Mouse (Mus musculus): Measurements from ENCODE around the gene Prmt2.

Gene Prmt2

GRCm38 (mm10) chr10:76218240-76218639 is 19.4 kb downstream of the Prmt2 start:
- no peak for DNase-seq (ENCODE audit: low read depth, low spot score)

DNA sequence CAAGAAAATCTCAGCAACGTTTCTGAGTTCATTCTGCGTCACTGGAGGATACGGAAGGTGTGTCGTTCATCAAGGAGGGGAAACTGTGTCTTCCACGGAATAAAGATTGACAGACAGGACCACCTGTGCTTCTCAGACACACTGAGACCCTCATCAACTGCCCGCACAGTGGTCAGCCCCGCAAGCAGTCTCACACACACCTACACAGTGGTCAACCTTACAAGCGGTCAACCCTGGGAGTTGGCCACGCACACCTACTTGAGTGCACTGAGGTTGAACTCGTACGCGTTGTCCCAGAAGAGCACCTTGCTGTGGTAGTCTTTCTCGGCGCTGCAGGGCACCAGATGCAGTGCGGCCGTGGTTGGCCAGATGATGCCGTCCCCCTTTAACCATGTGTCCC is 20.6 kb downstream of the Prmt2 start:
- no peak for DNase-seq (ENCODE audit: low read depth, low spot score)

- DNase-seq (ENCODE audit: low read depth, low spot score): no peak
These were observed 23.5 kb downstream of the Prmt2 start for GRCm38 (mm10) chr10:76214161-76214560.

GRCm38 (mm10) chr10:76212121-76212520 is 25.5 kb downstream of the Prmt2 start:
- DNase-seq (ENCODE audit: low read depth, low spot score): no peak

DNA sequence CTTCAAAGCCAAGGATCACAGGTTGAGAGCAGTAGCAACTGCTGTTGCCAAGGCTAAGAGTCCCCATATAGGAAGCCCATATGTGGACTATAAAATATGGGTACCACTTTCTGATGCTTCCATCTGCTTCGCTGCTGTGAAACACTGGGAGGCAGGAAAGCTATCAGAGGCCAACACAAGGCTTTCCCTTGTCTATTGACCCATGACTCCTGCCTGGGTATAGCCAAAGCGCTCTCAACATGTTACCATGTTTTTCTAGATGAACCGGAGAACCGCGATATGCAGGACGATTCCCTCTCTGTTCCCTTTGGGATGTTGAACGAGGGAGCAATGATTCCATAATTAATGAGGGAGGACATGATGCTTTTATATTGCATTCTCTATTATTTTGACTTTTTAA is 26.9 kb downstream of the Prmt2 start:
- no peak for DNase-seq (ENCODE audit: low read depth, low spot score)

- no peak for DNase-seq (ENCODE audit: low read depth, low spot score)
These were observed 28.4 kb downstream of the Prmt2 start for GRCm38 (mm10) chr10:76209241-76209640.

- no peak for DNase-seq (ENCODE audit: low read depth, low spot score)
These were observed 30.3 kb downstream of the Prmt2 start for GRCm38 (mm10) chr10:76207262-76207796.

- peak; percentile 10 for DNase-seq (ENCODE audit: low read depth, low spot score)
These were observed 33.8 kb downstream of the Prmt2 start for GRCm38 (mm10) chr10:76203798-76204283.

DNA sequence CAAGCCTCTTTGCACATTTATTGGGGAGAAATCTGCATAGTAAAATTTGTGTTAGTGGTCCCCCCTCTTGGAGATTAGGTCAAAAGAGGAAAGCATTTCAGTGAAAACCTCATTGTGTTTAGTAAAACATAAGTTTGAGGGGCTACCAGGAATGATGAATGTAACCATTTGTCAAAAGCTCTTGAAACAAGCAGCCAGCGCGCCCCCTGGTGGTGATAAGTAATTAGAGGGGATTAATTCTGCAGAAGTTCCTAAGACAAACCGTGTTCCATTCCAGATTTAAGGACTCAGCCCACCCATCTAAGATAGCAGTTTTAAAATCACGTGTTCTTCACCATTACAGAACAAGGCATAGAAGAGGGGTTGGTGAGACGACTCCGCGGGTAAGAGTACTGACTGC is 35.7 kb downstream of the Prmt2 start:
- DNase-seq (ENCODE audit: low read depth, low spot score): peak; percentile 74

DNA sequence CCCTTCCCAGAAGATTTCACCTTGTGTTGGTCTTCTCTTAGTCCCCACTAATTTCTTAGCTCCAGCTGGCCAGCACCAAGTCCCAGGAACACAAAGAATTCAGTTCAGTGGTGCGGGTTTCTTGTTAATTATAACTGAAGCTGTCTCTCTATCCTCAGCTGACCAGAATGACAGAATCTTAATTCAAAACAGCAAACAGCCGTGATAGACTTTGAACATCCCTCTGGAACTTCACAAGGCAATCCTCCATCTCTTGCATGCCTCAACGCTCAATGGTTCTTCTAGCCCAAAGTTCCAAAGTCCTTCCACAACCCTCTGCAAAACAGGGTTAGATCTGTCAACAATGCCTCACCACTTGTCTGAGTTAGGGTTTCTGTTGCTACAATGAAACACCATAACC is 36.2 kb downstream of the Prmt2 start:
- no peak for DNase-seq (ENCODE audit: low read depth, low spot score)

- DNase-seq (ENCODE audit: low read depth, low spot score): no peak
These were observed 49.7 kb downstream of the Prmt2 start for GRCm38 (mm10) chr10:76188010-76188409.

GRCm38 (mm10) chr10:76185216-76185615 is 52.4 kb downstream of the Prmt2 start:
- no peak for DNase-seq (ENCODE audit: low read depth, low spot score)

- DNase-seq (ENCODE audit: low read depth, low spot score): no peak
These were observed 62.8 kb downstream of the Prmt2 start for GRCm38 (mm10) chr10:76174899-76175298.

DNA sequence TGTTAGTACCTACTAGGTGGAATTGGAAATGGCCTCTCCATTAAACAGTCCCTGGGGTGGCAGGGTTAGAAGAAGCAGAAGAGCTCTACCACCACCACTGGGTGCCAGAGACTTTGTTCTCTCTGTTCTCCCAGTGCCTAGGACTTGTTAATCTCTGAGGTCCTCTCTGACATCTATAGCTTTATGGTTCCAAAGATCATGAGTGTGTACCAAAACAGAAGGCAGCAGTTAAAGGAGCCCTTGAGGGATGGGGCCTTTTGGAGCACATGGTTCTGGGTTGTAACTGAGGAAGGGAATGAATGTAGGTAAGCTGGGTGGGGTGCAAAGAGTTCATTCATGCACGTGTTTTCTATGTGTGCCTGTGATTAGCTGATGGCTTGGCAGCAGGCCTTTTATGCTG is 79.7 kb downstream of the Prmt2 start:
- DNase-seq (ENCODE audit: low read depth, low spot score): no peak

DNA sequence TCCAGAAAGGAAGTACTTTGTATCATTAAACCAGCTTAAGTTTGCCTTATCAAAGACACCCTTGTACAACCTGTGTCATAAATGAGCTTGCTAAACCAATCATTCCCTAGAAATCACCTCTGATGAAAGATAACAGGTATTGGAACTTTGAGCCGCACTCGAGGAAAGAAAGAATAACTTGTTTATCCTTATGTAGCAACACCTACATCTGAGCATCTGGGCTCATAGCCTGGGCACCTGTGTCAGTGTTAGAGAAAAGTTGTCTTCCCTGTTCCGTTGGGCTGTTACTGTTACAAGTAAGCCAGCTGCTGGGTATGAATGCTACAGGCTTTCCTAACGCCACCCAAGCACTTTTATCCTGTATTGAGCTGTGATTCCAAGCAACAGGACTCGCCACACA is 80.1 kb downstream of the Prmt2 start:
- no peak for DNase-seq (ENCODE audit: low read depth, low spot score)

Measured in A20 (cell line).